Mouse (Mus musculus) gastrocnemius, adult 18-20 months (tissue): ENCODE results near the gene Sepsecs. TPM values are rescaled to one million over a fixed set of nuclear protein-coding genes. Genes with fewer than 3 reads are reported as not detected.

Experiments
- DNase-seq: peaks from one replicate; pipeline ENCODE4 v3.0.0; 2021; ENCODE audit warnings: low spot score
- total RNA-seq, 2 experiments: library from RNA; stranded (reverse); gene quantifications; 2 replicates each; pipeline ENCODE4 v1.2.3; 2021

The Sepsecs gene
- total RNA-seq, 2 experiments from 2014 or later, result 5.2 to 5.6 TPM

GRCm38 (mm10) chr5:52611315-52611895, 58.1 kb downstream of the Sepsecs start:
- DNase-seq, result no peak

- no peak for DNase-seq
These were observed 59.2 kb downstream of the Sepsecs start for GRCm38 (mm10) chr5:52610306-52610705.

- DNase-seq, result no peak
These were observed 59.8 kb downstream of the Sepsecs start for GRCm38 (mm10) chr5:52609672-52610071.

GRCm38 (mm10) chr5:52604582-52605041, 64.9 kb downstream of the Sepsecs start:
- no peak for DNase-seq

GRCm38 (mm10) chr5:52590612-52591011, 78.9 kb downstream of the Sepsecs start:
- no peak for DNase-seq

Other genes starting within 250 kb of the Sepsecs start
- 1 to 10 TPM in 1 of 2 experiments, under 1 TPM in 1; 0.68 to 1.3 TPM for gene Ccdc149, start 198.2 kb downstream of the Sepsecs start, total RNA-seq
- gene Lgi2, start 103.2 kb downstream of the Sepsecs start, total RNA-seq, result under 1 TPM; 0.84 to 0.88 TPM
- gene Pi4k2b, start 71.9 kb upstream of the Sepsecs start, total RNA-seq, result 1 to 10 TPM in 1 of 2 experiments, under 1 TPM in 1; 1.00 to 1.1 TPM
- gene Zcchc4, start 105.7 kb upstream of the Sepsecs start, total RNA-seq, result 1 to 10 TPM; 4.2 to 4.4 TPM
- gene Anapc4, start 164.3 kb upstream of the Sepsecs start, total RNA-seq, result 10 to 100 TPM; 32.7 to 34.4 TPM